Mouse (Mus musculus) MEL (cell line): ENCODE data around the gene Zfp54. TPM values are rescaled to one million over a fixed set of nuclear protein-coding genes. Genes with fewer than 3 reads are reported as not detected.

Experiments
- DNase-seq: peaks from one replicate; pipeline ENCODE4 v3.0.0; 2011; ENCODE audit warnings: low read depth, low spot score
- H3K27ac ChIP-seq: 2 replicates; pipeline ENCODE4 v1.5.1; 2012; ENCODE audit warnings: low read depth, mild to moderate bottlenecking, control low read depth, low read length, moderate library complexity; ENCODE audit not compliant: control insufficient read depth
- H3K27me3 ChIP-seq, 2 experiments: fragments of 150-350 bp in 1 of 2; sonication (generic) in 1 of 2; 2 replicates each; pipeline ENCODE4 v1.6.1; 2012; ENCODE audit warnings: low read length in 2 of 2, mild to moderate bottlenecking in 2 of 2, improper control_type of control experiment in 1 of 2, moderate library complexity in 1 of 2; ENCODE audit not compliant: insufficient read depth in 2 of 2, control insufficient read depth in 1 of 2
- H3K36me3 ChIP-seq, 2 experiments: 2 replicates each; pipeline ENCODE4 v1.6.1; 2012 to 2014; ENCODE audit warnings: low read length in 2 of 2, improper control_type of control experiment in 1 of 2, inconsistent platforms in 1 of 2, mild to moderate bottlenecking in 1 of 2; ENCODE audit not compliant: insufficient read depth in 2 of 2, control insufficient read depth in 1 of 2
- H3K4me1 ChIP-seq, 2 experiments: fragments of 150-350 bp in 1 of 2; sonication (generic) in 1 of 2; 2 replicates each; pipeline ENCODE4 v1.6.1; 2012; ENCODE audit warnings: low read length in 2 of 2, improper control_type of control experiment in 1 of 2, mild to moderate bottlenecking in 1 of 2; ENCODE audit not compliant: insufficient read depth in 2 of 2, control insufficient read depth in 1 of 2
- H3K4me3 ChIP-seq, 2 experiments: fragments of 150-350 bp in 1 of 2; sonication (generic) in 1 of 2; 2 replicates each; pipeline ENCODE4 v1.5.1; 2012; ENCODE audit warnings: low read depth in 2 of 2, low read length in 2 of 2, mild to moderate bottlenecking in 2 of 2, moderate library complexity in 2 of 2, control low read depth in 1 of 2, improper control_type of control experiment in 1 of 2; ENCODE audit not compliant: control insufficient read depth in 1 of 2, insufficient read depth in 1 of 2
- H3K79me2 ChIP-seq: 2 replicates; pipeline ENCODE4 v1.6.1; 2012; ENCODE audit warnings: mild to moderate bottlenecking, low read length, moderate library complexity; ENCODE audit not compliant: control insufficient read depth, poor library complexity, insufficient read depth
- H3K9ac ChIP-seq: 2 replicates; pipeline ENCODE4 v1.6.1; 2012; ENCODE audit warnings: low read depth, mild to moderate bottlenecking, control low read depth, low read length, moderate library complexity; ENCODE audit not compliant: control insufficient read depth, poor library complexity, severe bottlenecking
- H3K9me3 ChIP-seq: fragments of 150-350 bp; sonication (generic); replicated peaks from 2 replicates; pipeline ENCODE4 v1.6.1; 2012; ENCODE audit warnings: mild to moderate bottlenecking, low read length, improper control_type of control experiment, moderate library complexity; ENCODE audit not compliant: insufficient read depth
- BHLHE40 ChIP-seq: IDR thresholded peaks from 2 replicates; pipeline ENCODE4 v1.6.1; 2012; ENCODE audit warnings: low read depth, mild to moderate bottlenecking, inconsistent platforms, low read length, improper control_type of control experiment, borderline replicate concordance
- CHD1 ChIP-seq: IDR thresholded peaks from 2 replicates; pipeline ENCODE4 v1.6.1; 2012; ENCODE audit warnings: low read depth, mild to moderate bottlenecking, inconsistent platforms, low read length, improper control_type of control experiment
- CHD2 ChIP-seq: IDR thresholded peaks from 2 replicates; pipeline ENCODE4 v1.6.1; 2011; ENCODE audit warnings: low read length, improper control_type of control experiment
- CTCF ChIP-seq, 3 experiments: IDR thresholded peaks in 2 of 3; conservative IDR thresholded peaks in 1 of 3; 2 replicates each; pipeline ENCODE4 v1.5.1; 2011 to 2012; ENCODE audit warnings: low read length in 3 of 3, low read depth in 2 of 3, mild to moderate bottlenecking in 2 of 3, improper control_type of control experiment in 1 of 3, inconsistent platforms in 1 of 3, mixed read lengths in 1 of 3, moderate library complexity in 1 of 3; ENCODE audit not compliant: control insufficient read depth in 1 of 3, insufficient read depth in 1 of 3, poor library complexity in 1 of 3, severe bottlenecking in 1 of 3
- E2F4 ChIP-seq: IDR thresholded peaks from 2 replicates; pipeline ENCODE4 v1.6.1; 2011; ENCODE audit warnings: low read depth, low read length, improper control_type of control experiment, borderline replicate concordance
- ELF1 ChIP-seq: IDR thresholded peaks from 2 replicates; pipeline ENCODE4 v1.6.1; 2014; ENCODE audit warnings: low read depth, mild to moderate bottlenecking, inconsistent platforms, low read length, improper control_type of control experiment, moderate library complexity
- ETS1 ChIP-seq: IDR thresholded peaks from 2 replicates; pipeline ENCODE4 v1.6.1; 2012; ENCODE audit warnings: low read depth, mild to moderate bottlenecking, inconsistent platforms, low read length, improper control_type of control experiment, moderate library complexity
- GABPA ChIP-seq: IDR thresholded peaks from 2 replicates; pipeline ENCODE4 v1.6.1; 2012; ENCODE audit warnings: low read depth, mild to moderate bottlenecking, inconsistent platforms, low read length, improper control_type of control experiment, moderate library complexity
- GATA1 ChIP-seq: IDR thresholded peaks from 2 replicates; pipeline ENCODE4 v1.6.1; 2011; ENCODE audit warnings: low read depth, low read length, improper control_type of control experiment
- HCFC1 ChIP-seq: IDR thresholded peaks from 2 replicates; pipeline ENCODE4 v1.6.1; 2012; ENCODE audit warnings: low read depth, mild to moderate bottlenecking, inconsistent platforms, low read length, improper control_type of control experiment, moderate library complexity
- JUND ChIP-seq: IDR thresholded peaks from 2 replicates; pipeline ENCODE4 v1.6.1; 2011; ENCODE audit warnings: low read depth, mild to moderate bottlenecking, improper control_type of control experiment, low read length
- KAT2A ChIP-seq: conservative IDR thresholded peaks from 2 replicates; pipeline ENCODE4 v1.6.1; 2012; ENCODE audit warnings: low read depth, low read length, improper control_type of control experiment, inconsistent platforms
- MAFK ChIP-seq: IDR thresholded peaks from 2 replicates; pipeline ENCODE4 v1.6.1; 2011; ENCODE audit warnings: low read depth, mild to moderate bottlenecking, low read length, improper control_type of control experiment, borderline replicate concordance
- MAX ChIP-seq: IDR thresholded peaks from 2 replicates; pipeline ENCODE4 v1.6.1; 2011; ENCODE audit warnings: low read length, improper control_type of control experiment
- MAZ ChIP-seq: IDR thresholded peaks from 2 replicates; pipeline ENCODE4 v1.6.1; 2012; ENCODE audit warnings: low read depth, mild to moderate bottlenecking, inconsistent platforms, low read length, improper control_type of control experiment
- MEF2A ChIP-seq: IDR thresholded peaks from 2 replicates; pipeline ENCODE4 v1.6.1; 2014; ENCODE audit warnings: low read depth, mild to moderate bottlenecking, inconsistent platforms, low read length, improper control_type of control experiment; ENCODE audit not compliant: poor library complexity, insufficient replicate concordance, severe bottlenecking; ENCODE audit errors: extremely low read depth
- MXI1 ChIP-seq: IDR thresholded peaks from 2 replicates; pipeline ENCODE4 v1.6.1; 2011; ENCODE audit warnings: mild to moderate bottlenecking, low read depth, low read length, improper control_type of control experiment
- NELFE ChIP-seq: IDR thresholded peaks from 2 replicates; pipeline ENCODE4 v1.6.1; 2011; ENCODE audit warnings: low read depth, low read length, improper control_type of control experiment
- NRF1 ChIP-seq: IDR thresholded peaks from 2 replicates; pipeline ENCODE4 v1.6.1; 2014; ENCODE audit warnings: low read depth, mild to moderate bottlenecking, inconsistent platforms, low read length, improper control_type of control experiment, moderate library complexity; ENCODE audit not compliant: poor library complexity, insufficient read depth, severe bottlenecking
- POLR2A ChIP-seq, 2 experiments: IDR thresholded peaks; 2 replicates each; pipeline ENCODE4 v1.6.1; 2011 to 2012; ENCODE audit warnings: low read length in 2 of 2, mild to moderate bottlenecking in 2 of 2, control low read depth in 1 of 2, improper control_type of control experiment in 1 of 2, low read depth in 1 of 2, moderate library complexity in 1 of 2; ENCODE audit not compliant: control insufficient read depth in 1 of 2, insufficient read depth in 1 of 2, poor library complexity in 1 of 2
- POLR2AphosphoS2 ChIP-seq: IDR thresholded peaks from 2 replicates; pipeline ENCODE4 v1.6.1; 2011; ENCODE audit warnings: low read length, improper control_type of control experiment
- POLR2AphosphoS5 ChIP-seq: IDR thresholded peaks from 2 replicates; pipeline ENCODE4 v1.6.1; 2012; ENCODE audit warnings: low read depth, borderline replicate concordance, mild to moderate bottlenecking, inconsistent platforms, low read length, moderate library complexity, mixed read lengths
- RAD21 ChIP-seq: IDR thresholded peaks from 2 replicates; pipeline ENCODE4 v1.6.1; 2011; ENCODE audit warnings: mild to moderate bottlenecking, low read depth, low read length, improper control_type of control experiment
- RCOR1 ChIP-seq: IDR thresholded peaks from 2 replicates; pipeline ENCODE4 v1.6.1; 2012; ENCODE audit warnings: low read depth, mild to moderate bottlenecking, inconsistent platforms, low read length, improper control_type of control experiment
- SMC3 ChIP-seq: IDR thresholded peaks from 2 replicates; pipeline ENCODE4 v1.6.1; 2011; ENCODE audit warnings: low read depth, low read length, improper control_type of control experiment
- TBP ChIP-seq: IDR thresholded peaks from 2 replicates; pipeline ENCODE4 v1.8.0; 2011; ENCODE audit warnings: low read depth, low read length, improper control_type of control experiment
- TCF12 ChIP-seq: IDR thresholded peaks from 2 replicates; pipeline ENCODE4 v1.6.1; 2014; ENCODE audit warnings: low read depth, mild to moderate bottlenecking, inconsistent platforms, low read length, improper control_type of control experiment, moderate library complexity
- UBTF ChIP-seq: IDR thresholded peaks from 2 replicates; pipeline ENCODE4 v1.6.1; 2012; ENCODE audit warnings: low read depth, mild to moderate bottlenecking, inconsistent platforms, low read length, improper control_type of control experiment, moderate library complexity, borderline replicate concordance; ENCODE audit not compliant: insufficient read depth
- USF1 ChIP-seq: IDR thresholded peaks from 2 replicates; pipeline ENCODE4 v1.6.1; 2014; ENCODE audit warnings: low read depth, mild to moderate bottlenecking, inconsistent platforms, low read length, improper control_type of control experiment, moderate library complexity
- USF2 ChIP-seq, 2 experiments: IDR thresholded peaks; 2 replicates each; pipeline ENCODE4 v1.6.1; 2011 to 2012; ENCODE audit warnings: improper control_type of control experiment in 2 of 2, low read length in 2 of 2, borderline replicate concordance in 1 of 2, inconsistent platforms in 1 of 2, low read depth in 1 of 2, mild to moderate bottlenecking in 1 of 2; ENCODE audit not compliant: insufficient read depth in 1 of 2
- ZC3H11A ChIP-seq: IDR thresholded peaks from 2 replicates; pipeline ENCODE4 v1.6.1; 2012; ENCODE audit warnings: low read depth, mild to moderate bottlenecking, inconsistent platforms, low read length, improper control_type of control experiment
- ZKSCAN1 ChIP-seq: IDR thresholded peaks from 2 replicates; pipeline ENCODE4 v1.6.1; 2012; ENCODE audit warnings: low read depth, mild to moderate bottlenecking, inconsistent platforms, low read length, improper control_type of control experiment, moderate library complexity
- ZMIZ1 ChIP-seq: IDR thresholded peaks from 2 replicates; pipeline ENCODE4 v1.6.1; 2012; ENCODE audit warnings: low read depth, mild to moderate bottlenecking, inconsistent platforms, low read length, improper control_type of control experiment, moderate library complexity
- polyA plus RNA-seq, 2 experiments: library from polyadenylated mRNA; stranded (reverse) in 1 of 2; unstranded in 1 of 2; fragments of >175 nt in 1 of 2; fragments of >200 nt in 1 of 2; gene quantifications; 2 replicates each; pipeline versions ENCODE4 v1.2.1 to v1.2.4; 2012; ENCODE audit warnings: low replicate concordance in 2 of 2, low read depth in 1 of 2; ENCODE audit not compliant: insufficient read length in 2 of 2, insufficient read depth in 1 of 2, missing spikeins in 1 of 2
- total RNA-seq: library from RNA; depleted of rRNA; stranded (reverse); fragments of 300-350 nt; gene quantifications from 2 replicates; pipeline ENCODE4 v1.2.3, GENCODE M21; 2012; rRNA removed

Gene Zfp54
- total RNA-seq: 2.0 and 2.7 TPM in 2 replicates
- 1 to 10 TPM in 1 of 2 experiments, not detected in 1; 1.5 TPM for polyA plus RNA-seq

DNA sequence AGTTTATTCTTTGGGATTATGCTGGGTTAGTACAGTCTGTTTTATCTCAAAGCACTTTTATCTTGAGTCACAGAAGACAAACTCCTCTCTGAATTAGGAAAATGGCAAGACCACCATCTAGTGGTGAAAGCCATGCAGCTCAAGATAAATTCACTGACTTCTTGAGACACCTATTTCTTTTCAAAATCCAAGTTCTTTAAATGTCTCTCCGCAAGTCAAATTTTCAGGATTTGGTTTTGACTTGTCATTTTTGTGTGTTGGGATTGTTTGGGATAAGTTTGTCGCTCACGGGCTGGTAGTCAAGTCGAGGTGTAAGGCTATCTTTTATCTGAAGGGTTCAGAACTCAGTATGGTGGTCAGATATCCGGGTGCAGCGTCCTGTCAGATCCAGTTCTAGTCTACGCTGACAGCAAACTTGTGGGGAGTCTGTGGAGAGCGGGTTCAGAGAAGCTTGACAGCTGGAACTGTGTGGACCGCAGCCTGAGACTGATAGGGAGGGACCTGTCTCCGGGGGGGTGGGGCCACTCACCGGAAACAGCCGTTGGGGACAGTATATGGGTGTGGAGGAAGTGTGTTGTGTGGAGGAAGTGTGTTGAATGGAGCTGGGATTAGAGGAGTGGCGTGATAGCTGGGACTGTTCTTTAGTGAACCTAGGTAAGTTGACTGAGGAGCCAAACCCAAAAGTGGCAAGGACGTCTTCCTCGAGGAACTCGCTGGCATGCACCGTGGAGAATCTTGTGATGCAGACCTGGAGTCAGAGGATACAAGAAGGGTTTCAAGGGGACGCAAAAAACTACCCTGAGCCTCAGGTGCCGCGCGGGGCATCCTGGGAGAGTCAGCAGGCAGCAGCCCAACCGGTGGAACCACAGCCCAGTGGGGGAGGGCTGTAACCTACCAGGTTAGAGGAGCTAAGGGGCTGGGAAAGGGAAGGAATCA lies at the start of gene Zfp54:
Gene Zfp54 (plus strand): TSS at position 564 of the 936 bp plus-strand sequence.
- H3K27ac ChIP-seq: peak within 1 kb of the TSS; percentile 94
- no peaks in the 10 kb centered on the region for H3K9me3 ChIP-seq
- DNase-seq: peak; percentile 94
- no peaks in the 10 kb centered on the region for H3K27me3 ChIP-seq
- H3K79me2 ChIP-seq: 0 out of 2 replicates have a peak, but pooled peaks cover 1% of the 10 kb centered on the region
- peaks cover 3 to 11% of the 10 kb centered on the region in 2 experiments; a peak in 3 of 4 replicates for H3K4me1 ChIP-seq
- H3K9ac ChIP-seq: peak within 1 kb of the TSS; percentile 65
- peak within 1 kb of the TSS; percentile 71 to 72 for H3K4me3 ChIP-seq
- peaks cover 0 to 10% of the 10 kb centered on the region in 2 experiments; a peak in 1 of 4 replicates for H3K36me3 ChIP-seq
- TF ChIP-seq BHLHE40: 0 out of 2 replicates have a peak, but pooled peaks have one; percentile 22
- peak; percentile 78 for TF ChIP-seq MXI1
- no peak for TF ChIP-seq E2F4
- no peak for TF ChIP-seq ZKSCAN1
- TF ChIP-seq NRF1: no peak
- TF ChIP-seq ETS1: peak; percentile 84
- peak; percentile 89 for TF ChIP-seq GATA1
- peak; percentile 74 for TF ChIP-seq HCFC1
- peak; percentile 83 for TF ChIP-seq SMC3
- TF ChIP-seq POLR2AphosphoS5: 0 out of 2 replicates have a peak, but pooled peaks have one; percentile 24
- peak; percentile 22; the same call in 1 of the 2 replicates for TF ChIP-seq CHD2
- TF ChIP-seq MAX: peak; percentile 39; the same call in 1 of the 2 replicates
- peak; percentile 62; the same call in 1 of the 2 replicates for TF ChIP-seq ELF1
- TF ChIP-seq MAFK: no peak
- peak; percentile 15 to 93 (median 86); a peak in 4 of 6 replicates for TF ChIP-seq CTCF (IDR thresholded peaks at IDR 0.05 in 2 of 3, conservative IDR thresholded peaks at IDR 0.05 in 1 of 3; ENCODE audit: control insufficient read depth in 1 of 3, insufficient read depth in 1 of 3, low read depth in 2 of 3, low read length in 3 of 3, poor library complexity in 1 of 3, severe bottlenecking in 1 of 3)
- no peak for TF ChIP-seq USF2 (IDR thresholded peaks at IDR 0.05; ENCODE audit: borderline replicate concordance in 1 of 2, insufficient read depth in 1 of 2, low read depth in 1 of 2, low read length in 2 of 2)
- TF ChIP-seq MEF2A: no peak
- peak; percentile 50 for TF ChIP-seq TCF12
- no peak for TF ChIP-seq UBTF
- TF ChIP-seq RCOR1: no peak; the same call in 1 of the 2 replicates
- no peak for TF ChIP-seq CHD1
- TF ChIP-seq GABPA: no peak
- peak; percentile 94 for TF ChIP-seq RAD21
- TF ChIP-seq JUND: no peak
- peak; percentile 40; the same call in 1 of the 2 replicates for TF ChIP-seq POLR2AphosphoS2
- TF ChIP-seq ZC3H11A: peak; percentile 80
- TF ChIP-seq KAT2A: no peak
- peak; percentile 59 to 87; a peak in 3 of 4 replicates for TF ChIP-seq POLR2A (IDR thresholded peaks at IDR 0.05; ENCODE audit: control insufficient read depth in 1 of 2, insufficient read depth in 1 of 2, low read depth in 1 of 2, low read length in 2 of 2, poor library complexity in 1 of 2)
- TF ChIP-seq MAZ: no peak; the same call in 1 of the 2 replicates
- TF ChIP-seq USF1: 0 out of 2 replicates have a peak, but pooled peaks have one; percentile 11
- no peak for TF ChIP-seq ZMIZ1
- TF ChIP-seq TBP: peak; percentile 79
- TF ChIP-seq NELFE: peak; percentile 72
